Mouse (Mus musculus): Measurements from ENCODE around the gene Zfp513.

Gene Zfp513

GRCm38 (mm10) chr5:31199893-31200292, 2.2 kb downstream of the Zfp513 start:
- DNase-seq: no peak

GRCm38 (mm10) chr5:31199321-31199892, 2.7 kb downstream of the Zfp513 start:
- no peak for DNase-seq

GRCm38 (mm10) chr5:31198616-31199320, 3.3 kb downstream of the Zfp513 start:
- DNase-seq: no peak

DNA sequence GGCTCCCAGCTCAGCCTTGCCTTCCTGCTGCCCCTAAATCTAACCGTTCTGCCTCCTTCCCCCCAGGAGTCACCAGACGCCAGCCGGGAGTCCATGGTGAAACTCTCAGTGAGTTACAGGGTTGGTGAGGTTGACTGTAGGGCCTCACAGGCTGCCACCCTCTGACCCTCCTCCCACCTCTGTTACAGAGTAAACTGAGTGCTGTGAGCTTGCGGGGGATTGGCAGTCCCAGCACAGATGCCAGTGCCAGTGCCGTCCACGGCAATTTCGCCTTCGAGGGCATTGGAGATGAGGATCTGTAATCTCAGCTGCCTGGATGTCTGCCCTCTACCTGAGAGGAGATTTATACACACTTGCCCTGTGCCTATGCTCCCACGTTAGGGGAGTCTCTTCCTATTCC, 3.9 kb downstream of the Zfp513 start:
- no peak for DNase-seq

DNA sequence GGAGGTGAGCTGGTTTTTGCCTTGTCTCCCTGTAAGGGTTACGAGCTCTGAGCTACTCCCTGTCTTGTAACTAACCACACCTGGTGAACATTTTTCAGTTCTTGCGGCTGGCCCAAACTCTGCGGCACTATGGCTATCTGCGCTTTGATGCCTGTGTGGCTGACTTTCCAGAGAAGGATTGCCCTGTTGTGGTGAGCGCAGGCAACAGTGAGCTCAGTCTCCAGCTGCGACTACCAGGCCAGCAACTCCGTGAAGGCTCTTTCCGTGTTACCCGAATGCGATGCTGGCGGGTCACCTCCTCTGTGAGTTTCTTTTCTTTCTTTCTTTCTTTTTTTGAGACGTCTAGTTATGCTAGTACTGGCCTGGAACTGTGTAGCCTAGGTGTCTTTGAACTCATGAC, 5.0 kb downstream of the Zfp513 start:
- DNase-seq: no peak

GRCm38 (mm10) chr5:31196207-31196606, 5.9 kb downstream of the Zfp513 start:
- DNase-seq: no peak

DNA sequence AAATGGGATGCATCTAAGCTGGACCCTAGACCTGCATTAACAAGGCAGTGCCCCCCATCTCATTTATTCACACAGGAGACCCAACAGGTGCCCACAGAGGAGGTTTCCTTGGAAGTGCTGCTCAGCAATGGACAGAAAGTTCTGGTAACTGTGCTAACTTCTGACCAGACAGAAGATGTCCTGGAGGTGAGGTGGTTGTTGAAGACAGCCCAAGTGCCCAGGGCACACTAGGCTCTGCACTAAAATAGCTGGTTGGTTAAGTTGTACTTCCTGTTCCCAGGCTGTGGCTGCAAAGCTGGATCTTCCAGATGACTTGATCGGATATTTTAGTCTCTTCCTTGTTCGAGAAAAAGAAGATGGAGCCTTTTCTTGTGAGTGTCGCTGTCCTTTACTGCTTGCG, 6.4 kb downstream of the Zfp513 start:
- DNase-seq: no peak

DNA sequence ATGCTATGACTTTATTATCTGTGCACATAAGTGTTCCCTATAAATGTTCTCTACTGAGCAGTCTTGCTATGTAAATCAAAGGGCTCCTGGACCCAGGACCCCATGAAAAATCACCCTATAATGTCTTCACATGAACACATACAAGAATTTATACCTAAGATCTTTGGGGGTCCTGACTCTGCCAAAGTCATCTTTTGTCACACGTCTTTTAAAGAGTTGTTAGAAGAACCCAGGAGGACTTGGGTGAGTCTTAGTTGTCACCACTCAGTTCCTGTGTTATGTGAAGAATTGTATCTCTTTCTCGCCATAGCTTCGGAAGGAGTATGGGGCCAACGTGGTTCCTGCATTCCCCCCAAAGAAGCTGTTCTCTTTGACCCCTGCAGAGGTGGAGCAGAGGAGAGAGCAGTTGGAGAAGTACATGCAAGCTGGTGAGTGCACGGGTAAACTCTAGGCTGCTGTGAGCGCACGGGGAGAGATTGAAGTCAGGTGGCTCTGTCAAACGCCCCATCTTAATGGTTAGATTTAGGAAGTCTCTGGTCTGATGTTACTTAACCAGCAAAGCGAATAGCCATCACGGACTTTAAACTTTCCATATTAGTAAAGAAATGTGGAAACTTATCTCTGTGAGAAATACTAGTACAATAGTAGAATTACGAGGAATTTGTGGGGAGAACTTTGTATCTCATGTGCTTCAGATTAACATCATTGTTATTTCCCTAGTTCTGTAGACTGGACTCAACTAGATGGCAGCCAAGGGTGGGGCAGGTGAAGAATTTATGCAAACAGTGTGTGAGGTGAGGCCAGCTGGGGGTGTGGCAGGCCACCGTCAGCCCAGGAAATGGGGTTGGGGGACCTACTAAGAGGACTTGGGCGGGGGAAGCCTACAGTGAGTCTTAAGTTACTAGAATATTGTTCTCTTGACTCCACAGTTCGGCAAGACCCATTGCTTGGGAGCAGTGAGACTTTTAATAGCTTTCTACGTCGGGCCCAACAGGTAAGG, 7.3 kb downstream of the Zfp513 start:
- DNase-seq: no peak

DNA sequence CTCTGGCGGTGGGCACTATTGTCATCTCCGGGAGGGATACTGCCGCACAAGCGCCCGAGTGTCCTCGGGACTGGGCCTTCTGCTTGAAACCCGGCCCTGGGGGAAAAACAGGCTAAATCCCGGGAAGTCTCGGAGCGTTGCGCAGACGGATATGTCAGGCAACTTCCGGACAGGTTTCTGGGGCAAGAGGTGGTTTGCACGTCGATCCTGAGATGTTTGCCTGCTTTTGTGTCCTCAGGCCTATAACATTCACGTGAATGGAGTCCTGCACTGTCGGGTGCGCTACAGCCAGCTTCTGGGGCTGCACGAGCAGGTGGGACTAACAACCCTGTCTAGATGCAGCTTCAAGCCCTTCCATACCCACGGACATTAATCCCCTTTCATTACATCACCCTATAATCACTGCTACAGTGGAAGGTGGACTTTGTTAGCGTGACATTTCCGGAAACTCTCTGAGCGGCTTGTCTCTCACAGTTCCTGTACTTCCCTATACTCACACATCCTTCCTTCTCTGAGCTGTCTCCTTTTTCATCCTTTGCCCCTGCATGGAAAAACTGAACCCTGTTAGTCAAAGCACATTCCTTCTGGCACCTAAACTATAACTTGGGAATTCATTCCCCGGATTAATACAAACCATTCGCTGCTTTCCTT, 8.3 kb downstream of the Zfp513 start:
- DNase-seq: no peak

DNA sequence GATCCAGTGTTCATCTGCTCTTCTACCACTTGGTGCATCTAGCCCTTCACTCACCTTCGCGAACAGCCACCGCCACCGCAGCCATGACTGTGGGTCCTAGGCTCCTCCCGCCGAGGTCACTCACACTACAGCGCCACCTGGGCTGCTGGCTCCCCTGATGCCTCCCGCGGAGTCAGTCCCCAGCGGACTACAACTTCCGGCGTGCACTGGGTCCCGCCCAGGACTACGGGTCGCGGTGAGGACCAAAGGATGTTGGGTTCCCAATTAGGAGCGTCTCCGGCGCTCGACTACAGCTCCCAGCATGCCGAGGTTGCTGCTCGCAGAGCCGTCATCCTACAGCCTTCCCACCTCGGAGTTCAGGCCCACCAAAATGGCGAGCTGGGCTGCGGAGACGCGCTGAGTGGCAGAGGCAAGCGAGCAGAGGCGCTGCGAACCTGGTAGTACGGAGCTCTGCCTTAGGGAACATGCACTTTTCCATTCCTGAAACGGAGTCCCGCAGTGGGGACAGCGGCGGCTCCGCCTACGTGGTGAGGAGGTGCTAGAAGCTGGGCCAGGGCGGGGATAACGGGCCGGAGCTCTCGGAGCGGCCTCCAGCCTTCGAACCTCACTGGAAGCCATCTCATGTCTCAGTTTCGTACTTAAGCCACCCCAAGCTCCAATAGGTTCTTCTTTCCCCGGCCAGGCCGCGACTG, 9.0 kb downstream of the Zfp513 start, which contains the start of the genes Snx17 and Eif2b4:
Gene Snx17 (plus strand): TSS at position 289 of the 692 bp plus-strand sequence.
Gene Eif2b4 (minus strand): TSS at position 492 of the 692 bp plus-strand sequence.
- peak; percentile 99 to 100 for DNase-seq

DNA sequence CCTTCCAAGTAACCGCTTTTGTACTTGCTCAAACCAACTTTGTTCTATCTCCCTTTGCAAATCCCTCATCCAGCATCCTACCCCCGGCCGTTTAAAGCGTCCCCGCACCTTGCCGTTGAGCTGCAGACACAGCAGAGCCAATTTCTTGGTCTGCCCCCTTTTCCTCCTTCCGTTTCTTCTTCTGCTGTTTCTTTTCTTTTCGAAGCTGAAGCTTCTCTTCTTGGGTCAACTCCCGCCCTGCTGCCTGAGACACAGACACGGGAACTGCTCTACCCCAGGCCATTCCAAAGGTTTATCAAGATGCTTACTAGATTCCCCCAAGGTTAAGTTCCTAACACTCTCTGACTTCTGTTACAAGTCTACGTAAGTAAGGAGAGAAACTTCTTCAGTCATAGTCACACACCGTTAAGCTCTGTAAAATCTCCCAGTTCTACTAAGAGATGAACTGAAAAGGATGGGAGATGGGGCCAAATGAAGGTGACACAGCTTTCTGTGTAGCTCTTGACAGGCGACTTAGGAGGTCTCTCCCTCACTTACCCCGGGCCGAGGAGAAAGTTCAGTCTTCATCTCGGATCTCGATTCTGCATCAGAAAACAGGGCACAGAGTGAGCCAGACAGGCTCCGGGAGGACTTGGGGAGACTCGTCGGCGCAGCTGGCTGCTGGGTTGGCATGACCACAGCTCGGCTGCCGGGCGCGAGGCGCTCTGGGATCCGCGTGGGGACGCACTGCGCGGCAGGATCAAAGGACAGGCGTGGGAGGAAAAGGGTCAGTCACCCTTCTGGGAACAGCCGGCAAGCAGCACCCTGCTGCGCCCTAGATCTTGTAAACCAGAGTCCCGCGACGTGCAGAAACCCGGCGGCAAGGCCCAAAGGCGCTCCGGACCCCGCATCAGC, 9.8 kb downstream of the Zfp513 start:
- no peak for DNase-seq

GRCm38 (mm10) chr5:31190201-31190600, 11.9 kb downstream of the Zfp513 start:
- no peak for DNase-seq

DNA sequence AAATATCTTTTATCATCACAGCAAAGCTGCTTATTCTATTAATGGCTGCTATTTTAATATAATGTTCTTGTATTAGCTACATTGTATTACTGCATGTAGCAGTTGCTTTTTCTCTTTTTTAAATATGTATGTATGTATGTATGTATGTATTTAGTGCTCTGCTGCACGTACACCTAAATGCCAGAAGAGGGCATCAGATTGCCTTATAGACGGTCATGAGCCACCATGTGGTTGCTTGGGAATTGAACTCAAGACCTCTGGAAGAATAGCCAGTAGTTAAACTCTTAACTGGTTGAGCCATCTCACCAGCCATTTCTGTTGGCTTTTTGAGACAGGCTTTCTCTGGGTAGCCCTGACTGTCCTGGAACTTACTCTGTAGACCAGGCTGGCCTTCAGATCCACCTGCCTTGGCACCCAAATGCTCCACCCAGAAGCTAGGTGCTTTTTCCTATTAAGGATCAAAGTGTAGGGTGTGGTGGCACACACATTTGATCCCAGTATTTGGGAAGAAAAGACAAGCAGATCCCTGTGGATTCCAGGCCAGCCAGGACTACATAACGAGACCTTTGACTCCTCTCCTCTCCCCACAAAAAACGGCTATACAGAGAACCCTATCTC, 13.8 kb downstream of the Zfp513 start:
- no peak for DNase-seq

DNA sequence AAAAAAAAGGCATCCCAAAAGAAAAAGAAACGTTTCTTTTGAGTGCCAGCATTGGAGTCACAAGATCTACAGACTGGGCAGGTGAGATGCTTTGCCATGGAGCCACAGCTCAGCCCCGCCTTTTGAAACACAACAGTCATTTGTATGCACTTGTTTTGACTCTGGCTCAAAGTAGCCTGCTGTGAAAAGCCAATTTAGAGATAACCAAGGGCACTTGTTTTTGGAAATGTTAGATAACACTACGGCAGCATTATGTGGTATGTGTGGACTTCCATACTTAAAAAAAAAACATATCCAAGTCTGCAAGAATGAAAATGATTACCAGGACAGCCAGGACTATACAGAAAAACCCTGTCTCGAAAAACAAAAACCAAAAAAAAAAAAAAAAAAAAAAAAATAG, 18.4 kb downstream of the Zfp513 start:
- no peak for DNase-seq

- no peak for DNase-seq
Measured at GRCm38 (mm10) chr5:31181183-31181770, 20.8 kb downstream of the Zfp513 start.

DNA sequence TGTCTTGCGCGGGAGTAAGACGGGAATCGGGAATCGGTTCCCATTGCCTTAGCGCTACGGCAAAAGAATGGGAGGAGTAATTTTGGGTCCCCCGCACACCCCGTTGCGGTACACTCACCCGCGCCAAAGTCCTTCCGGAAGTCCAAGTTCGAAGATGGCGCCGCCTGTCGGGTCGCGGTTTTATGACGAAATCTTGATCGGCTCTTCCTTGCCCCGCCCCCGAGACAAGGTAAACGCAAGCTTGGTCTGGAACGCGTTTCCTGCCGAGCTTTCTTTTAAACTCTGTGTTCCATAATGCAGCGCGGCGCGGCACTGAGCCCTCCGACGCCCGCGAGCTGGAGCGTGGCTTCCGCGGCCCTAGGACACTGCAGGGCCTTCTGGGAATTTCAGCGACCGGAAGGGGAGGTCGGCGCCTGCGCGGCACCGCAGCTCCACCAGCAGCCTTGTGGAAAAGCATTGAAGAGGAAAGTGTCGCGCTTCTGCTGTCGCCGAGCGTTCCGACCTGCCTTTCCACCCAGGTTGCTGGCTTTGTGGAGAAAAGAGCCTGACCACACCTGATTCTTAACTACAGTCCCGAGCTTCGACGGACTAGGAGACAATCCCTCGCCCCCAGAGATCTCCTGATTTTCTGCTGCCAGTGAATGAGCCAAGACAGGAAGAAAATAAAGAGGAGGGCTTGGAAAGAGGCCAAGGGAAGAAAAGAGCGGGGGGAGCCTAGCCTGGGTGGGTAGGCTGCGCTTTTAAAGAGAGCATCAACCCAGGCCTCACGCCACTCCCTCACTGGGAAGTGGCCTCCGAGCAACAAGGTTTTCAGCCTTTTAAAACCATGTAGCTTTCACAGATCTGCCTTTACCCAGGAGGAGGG, 22.1 kb downstream of the Zfp513 start, which contains the start of the genes Gm29609 and Gtf3c2:
Gene Gm29609 (minus strand): TSS at position 146 of the 865 bp plus-strand sequence.
Gene Gtf3c2 (minus strand): TSS at position 379 of the 865 bp plus-strand sequence.
- peak; percentile 95 to 96 for DNase-seq

DNA sequence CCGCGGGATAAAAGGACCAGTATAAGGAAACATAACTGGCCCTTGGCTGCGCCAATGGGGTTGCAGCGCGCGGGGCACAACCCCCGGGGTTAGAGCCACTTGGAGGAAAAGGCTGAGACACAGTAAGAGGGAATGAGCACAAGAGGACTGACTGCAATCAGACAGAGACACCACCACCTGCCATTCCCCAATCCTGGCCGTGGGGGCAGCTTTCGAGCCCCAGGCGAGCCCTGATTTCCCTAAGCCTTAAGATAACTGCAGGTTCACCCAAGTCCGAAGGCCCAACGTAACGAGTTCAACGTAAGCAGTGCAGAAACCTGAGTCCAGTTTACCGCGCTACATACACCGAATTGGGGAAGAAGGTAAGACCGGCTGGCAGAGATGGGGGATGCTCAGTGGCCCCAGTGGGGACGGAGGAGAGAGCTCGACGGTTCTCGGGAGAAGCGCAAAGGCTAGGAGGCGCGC, 22.8 kb downstream of the Zfp513 start:
- DNase-seq: peak in 1 of 2 experiments; percentile 36

- DNase-seq: no peak
Measured at GRCm38 (mm10) chr5:31168630-31169029, 33.5 kb downstream of the Zfp513 start.

- DNase-seq: no peak
Measured at GRCm38 (mm10) chr5:31164878-31165277, 37.2 kb downstream of the Zfp513 start.

All from kidney, adult 8-10 months (tissue).